Comparison of ENCODE assay signal across 19 mouse cellular contexts in genomic region chr4:101062146-101062545, GRCm38 (mm10). TPM values are rescaled to one million over a fixed set of nuclear protein-coding genes. Genes with fewer than 3 reads are reported as not detected.
A peak's percentile ranks its signal among the peaks of the same experiment; 100 is the strongest.
DNase-seq lines count a peak whose midpoint lies in the region; ATAC-seq and TF ChIP-seq lines count a peak whose summit lies in the region.
"Had no signal": no experiment of that assay in that cellular context is flagged by ENCODE, and none has a peak within 500 bp of the region (broad histone marks: within the 10 kb centered on the region; RNA-seq: fewer than 3 reads in every experiment).

No protein-coding gene starts in this region.

- H3K36me3 ChIP-seq in lung, postnatal 0 days (ENCODE audit: insufficient read depth, low read length): no peaks in the 10 kb centered on the region
- H3K36me3 ChIP-seq: heart, embryonic 15.5 days; limb, embryonic 15.5 days; midbrain, embryonic 15.5 days; neural tube, embryonic 13.5 days had no signal

- H3K9ac ChIP-seq in lung, postnatal 0 days (replicated peaks; ENCODE audit: low read depth): no peak overlapping the region
- H3K9ac ChIP-seq: heart, embryonic 15.5 days; hindbrain, embryonic 14.5 days; limb, embryonic 15.5 days; midbrain, embryonic 15.5 days; neural tube, embryonic 13.5 days had no signal

- no peak overlapping the region for H3K4me3 ChIP-seq in gastrocnemius, adult 2 months
- no peak overlapping the region for H3K4me3 ChIP-seq in lung, postnatal 0 days (ENCODE audit: low read depth, low read length)
- H3K4me3 ChIP-seq: heart, embryonic 15.5 days; limb, embryonic 15.5 days; midbrain, embryonic 15.5 days; neural tube, embryonic 13.5 days had no signal

- ATAC-seq in lung, postnatal 0 days: peak; percentile 95
- ATAC-seq: midbrain, embryonic 15.5 days had no signal

- 46% methylated on average over 2 of the region's 2 CpGs for WGBS in lung, postnatal 0 days

- intact Hi-C loops in gastrocnemius, adult 2 months (cut with DNase I): no loop called here

- DNase-seq in gastrocnemius, postnatal 25 days: peak; percentile 11
- no peak for DNase-seq in gastrocnemius, adult 2 months
- DNase-seq in right cerebral cortex, adult 18-20 months: peak; percentile 4
- no peak for DNase-seq in right cerebral cortex, postnatal 25 days
- peak; percentile 83 for DNase-seq in lung, postnatal 0 days (ENCODE audit: low spot score)
- peak; percentile 20 for DNase-seq in skeletal muscle tissue, adult 2 months (ENCODE audit: low read depth, low spot score)
- no peak for DNase-seq in heart, postnatal 4 days
- DNase-seq: cerebellum, adult 9-11 months; kidney, adult 18-20 months; kidney, postnatal 36 days; retina, postnatal 1 day had no signal

- TF ChIP-seq EP300 in lung, postnatal 0 days (IDR thresholded peaks at IDR 0.05): peak; percentile 24; the same call in 1 of the 2 replicates

- no peak overlapping the region for H3K27ac ChIP-seq in gastrocnemius, adult 2 months
- H3K27ac ChIP-seq in lung, postnatal 0 days (ENCODE audit: low read length): no peak overlapping the region
- H3K27ac ChIP-seq: heart, embryonic 15.5 days; hindbrain, embryonic 14.5 days; limb, embryonic 15.5 days; midbrain, embryonic 15.5 days; neural tube, embryonic 13.5 days had no signal

- H3K4me1 ChIP-seq in lung, postnatal 0 days (ENCODE audit: insufficient read depth, low read depth, low read length): no peaks in the 10 kb centered on the region
- H3K4me1 ChIP-seq: heart, embryonic 15.5 days; limb, embryonic 15.5 days; midbrain, embryonic 15.5 days; neural tube, embryonic 13.5 days had no signal

- no peaks in the 10 kb centered on the region for H3K27me3 ChIP-seq in lung, postnatal 0 days (replicated peaks; ENCODE audit: insufficient read depth, low read length)
- H3K27me3 ChIP-seq: heart, embryonic 15.5 days; limb, embryonic 15.5 days; midbrain, embryonic 15.5 days; neural tube, embryonic 13.5 days had no signal

- H3K4me2 ChIP-seq in lung, postnatal 0 days (replicated peaks; ENCODE audit: low read depth, low read length): no peak overlapping the region
- H3K4me2 ChIP-seq: heart, embryonic 15.5 days; hindbrain, embryonic 14.5 days; limb, embryonic 15.5 days; midbrain, embryonic 15.5 days; neural tube, embryonic 13.5 days had no signal

- TF ChIP-seq CTCF in gastrocnemius, adult 2 months (IDR thresholded peaks at IDR 0.05): no peak
- no peak for TF ChIP-seq CTCF in lung, postnatal 0 days (IDR thresholded peaks at IDR 0.05)

- H3K9me3 ChIP-seq in lung, postnatal 0 days (ENCODE audit: low read length): no peaks in the 10 kb centered on the region
- H3K9me3 ChIP-seq: heart, embryonic 15.5 days; limb, embryonic 15.5 days; midbrain, embryonic 15.5 days; neural tube, embryonic 13.5 days had no signal

RNA-seq across cellular contexts. Expression of gene Raver2, which starts 6.6 kb away (rescaled TPM):
- total RNA-seq in gastrocnemius, postnatal 25 days (2021): 10 to 100 TPM in 1 of 2 experiments, 1 to 10 TPM in 1; 2.9 to 11.3 TPM
- total RNA-seq in gastrocnemius, adult 2 months (2021): 1 to 10 TPM; 1.6 to 6.7 TPM
- polyA plus RNA-seq in lung, postnatal 0 days (2015; fragmentation: Nextera tagmentation; extraction: Ambion mirVana): 13.0 and 13.2 TPM in 2 replicates
- total RNA-seq in heart, postnatal 4 days (2021): 1 to 10 TPM; 4.9 to 5.4 TPM

RNA-seq across cellular contexts. Expression of gene Gm10577, which starts 41.6 kb away (rescaled TPM):
- total RNA-seq in gastrocnemius, postnatal 25 days (2021): not detected
- not detected for total RNA-seq in gastrocnemius, adult 2 months (2021)
- not detected in 2 replicates for polyA plus RNA-seq in lung, postnatal 0 days (2015; fragmentation: Nextera tagmentation; extraction: Ambion mirVana)
- not detected for total RNA-seq in heart, postnatal 4 days (2021)
- total RNA-seq: granulocyte monocyte progenitor cell, adult 5-6 weeks had no signal
- polyA plus RNA-seq: embryonic facial prominence, embryonic 11.5 days; heart, embryonic 15.5 days; hindbrain, embryonic 14.5 days; limb, embryonic 15.5 days; midbrain, embryonic 15.5 days; neural tube, embryonic 13.5 days; testis, adult 2 months had no signal

Comparison
In these comparisons a context has a peak if more than half of its experiments do, and no peak if none do; other contexts are left out.
1. DNase-seq: peak in gastrocnemius, postnatal 25 days (single experiment), right cerebral cortex, adult 18-20 months (single experiment), lung, postnatal 0 days (single experiment) and skeletal muscle tissue, adult 2 months (single experiment); none in gastrocnemius, adult 2 months (single experiment), right cerebral cortex, postnatal 25 days (single experiment) and heart, postnatal 4 days (single experiment).